Mouse (Mus musculus) hindbrain, postnatal 0 days (tissue): ENCODE measurements around the gene Trmt112. TPM values are rescaled to one million over a fixed set of nuclear protein-coding genes. Genes with fewer than 3 reads are reported as not detected.
A peak's percentile ranks its signal among the peaks of the same experiment; 100 is the strongest.

Experiments
- ATAC-seq: fragments of 200-750 bp; cut with Nextera tagmentation; 2 replicates; pipeline ENCODE4 v1.8.0; 2017; ENCODE audit warnings: mild to moderate bottlenecking, moderate TSS enrichment, moderate library complexity
- DNase-seq: peaks from one replicate; pipeline ENCODE4 v3.0.0-alpha.2; 2015; ENCODE audit warnings: low spot score
- H3K27ac ChIP-seq: fragments of 300-500 bp; sonication (generic); 2 replicates; pipeline ENCODE4 v1.5.1; 2014; ENCODE audit warnings: mild to moderate bottlenecking
- H3K27me3 ChIP-seq: fragments of 300-500 bp; sonication (generic); 2 replicates; pipeline ENCODE4 v1.6.1; 2014; ENCODE audit warnings: low read length, mixed read lengths; ENCODE audit not compliant: insufficient read depth
- H3K36me3 ChIP-seq: fragments of 300-500 bp; sonication (generic); 2 replicates; pipeline ENCODE4 v1.6.1; 2014; ENCODE audit warnings: low read length, mixed read lengths; ENCODE audit not compliant: insufficient read depth
- H3K4me1 ChIP-seq: fragments of 300-500 bp; sonication (generic); 2 replicates; pipeline ENCODE4 v1.6.1; 2014; ENCODE audit warnings: antibody characterized with exemption, low read length, mixed read lengths; ENCODE audit not compliant: insufficient read depth
- H3K4me2 ChIP-seq: fragments of 300-500 bp; sonication (generic); 2 replicates; pipeline ENCODE4 v1.6.1; 2014; ENCODE audit warnings: low read depth, mild to moderate bottlenecking, low read length, moderate library complexity, mixed read lengths
- H3K4me3 ChIP-seq: fragments of 300-500 bp; sonication (generic); 2 replicates; pipeline ENCODE4 v1.5.1; 2014; ENCODE audit warnings: low read length
- H3K9ac ChIP-seq: fragments of 300-500 bp; sonication (generic); replicated peaks from 2 replicates; pipeline ENCODE4 v1.6.1; 2014; ENCODE audit warnings: mild to moderate bottlenecking, low read length, moderate library complexity, mixed read lengths
- H3K9me3 ChIP-seq: fragments of 300-500 bp; sonication (generic); 2 replicates; pipeline ENCODE4 v1.6.1; 2016; ENCODE audit warnings: low read length, mixed read lengths
- CTCF ChIP-seq: IDR thresholded peaks from 2 replicates; pipeline ENCODE4 v1.5.1; 2016; ENCODE audit warnings: antibody characterized with exemption, control low read depth, low read depth
- WGBS: fragments of 180-500 bp; shearing (Covaris S2); extraction: QIAGEN DNeasy Blood & Tissue Kit; methylation state at CpG from one replicate; pipeline ENCODE4 v1.1.7; 2014; 5-methylcytosine and 5-hydroxymethylcytosine counted together
- polyA plus RNA-seq: library from polyadenylated mRNA; unstranded; fragments of >200 nt; fragmentation: Nextera tagmentation; extraction: Ambion mirVana; gene quantifications from 2 replicates; pipeline ENCODE4 v1.2.1, GENCODE M21; 2015
- total RNA-seq: library from RNA; depleted of rRNA; stranded (reverse); fragments of >200 nt; gene quantifications from 2 replicates; pipeline ENCODE4 v1.2.3, GENCODE M21; 2014

Trmt112 gene
- total and polyA plus RNA-seq, 2 experiments from 2014 or later = 61.7 to 111 TPM

- no peak for ATAC-seq
Measured at GRCm38 (mm10) chr19:6920741-6921636, 11.5 kb downstream of the Trmt112 start.

GRCm38 (mm10) chr19:6921647-6922567 is 12.4 kb downstream of the Trmt112 start, which contains the start of gene Esrra:
Esrra (minus strand) TSS chr19:6921813.
- H3K4me1 ChIP-seq = peaks cover 20% of the 10 kb centered on the region; the same call in 1 of the 2 replicates
- TF ChIP-seq CTCF = no peak
- peak within 1 kb of the TSS; percentile 96 for H3K4me2 ChIP-seq
- H3K27ac ChIP-seq = peak within 1 kb of the TSS; percentile 86
- DNase-seq (peak; percentile 100), ATAC-seq (peak; percentile 96)
- H3K27me3 ChIP-seq = peaks cover 33% of the 10 kb centered on the region
- under 1% methylated on average over 54 of the region's 66 CpGs for WGBS
- H3K36me3 ChIP-seq = no peaks in the 10 kb centered on the region
- H3K9ac ChIP-seq = peak within 1 kb of the TSS; percentile 90
- H3K4me3 ChIP-seq = peak within 1 kb of the TSS; percentile 84
- no peaks in the 10 kb centered on the region for H3K9me3 ChIP-seq

More at GRCm38 (mm10) chr19:6920741-6921636, 11.5 kb downstream of the Trmt112 start:
- H3K4me2 ChIP-seq = peak overlapping the region; percentile 96
- H3K27ac ChIP-seq = peak overlapping the region; percentile 86
- H3K27me3 ChIP-seq = peaks cover 23% of the 10 kb centered on the region
- TF ChIP-seq CTCF = peak; percentile 26; the same call in 1 of the 2 replicates
- peak overlapping the region; percentile 84 for H3K4me3 ChIP-seq
- peak; percentile 50 for DNase-seq
- 2% methylated on average over 26 of the region's 48 CpGs for WGBS
- peak overlapping the region; percentile 90 for H3K9ac ChIP-seq
- no peaks in the 10 kb centered on the region for H3K9me3 ChIP-seq
- no peaks in the 10 kb centered on the region for H3K36me3 ChIP-seq
- peaks cover 20% of the 10 kb centered on the region; the same call in 1 of the 2 replicates for H3K4me1 ChIP-seq

GRCm38 (mm10) chr19:6922901-6923735 is 13.6 kb downstream of the Trmt112 start:
- DNase-seq (no peak), ATAC-seq (no peak)
- H3K36me3 ChIP-seq = no peaks in the 10 kb centered on the region
- no peak for TF ChIP-seq CTCF
- no peak overlapping the region for H3K9ac ChIP-seq
- H3K4me2 ChIP-seq = peak overlapping the region; percentile 96
- H3K9me3 ChIP-seq = no peaks in the 10 kb centered on the region
- peaks cover 20% of the 10 kb centered on the region; the same call in 1 of the 2 replicates for H3K4me1 ChIP-seq
- WGBS = 64% methylated on average over 6 of the region's 6 CpGs
- 0 out of 2 replicates have a peak overlapping the region, but pooled peaks have one; percentile 62 for H3K27ac ChIP-seq
- H3K27me3 ChIP-seq = peaks cover 40% of the 10 kb centered on the region
- peak overlapping the region; percentile 84 for H3K4me3 ChIP-seq

- H3K4me1 ChIP-seq = peaks cover 18% of the 10 kb centered on the region; the same call in 1 of the 2 replicates
- DNase-seq = peak; percentile 84
- no peak for ATAC-seq
- H3K4me2 ChIP-seq = peak overlapping the region; percentile 28; the same call in 1 of the 2 replicates
- H3K9ac ChIP-seq = no peak overlapping the region
- H3K27me3 ChIP-seq = peaks cover 40% of the 10 kb centered on the region
- H3K9me3 ChIP-seq = no peaks in the 10 kb centered on the region
- no peaks in the 10 kb centered on the region for H3K36me3 ChIP-seq
- no peak overlapping the region for H3K27ac ChIP-seq
- peak overlapping the region; percentile 11; the same call in 1 of the 2 replicates for H3K4me3 ChIP-seq
- TF ChIP-seq CTCF = peak; percentile 75
- 4% methylated on average over 39 of the region's 39 CpGs for WGBS
Measured at GRCm38 (mm10) chr19:6924461-6925306, 15.2 kb downstream of the Trmt112 start.

GRCm38 (mm10) chr19:6925307-6925573 is 15.7 kb downstream of the Trmt112 start, which contains the start of gene Catsperz:
Catsperz (minus strand) TSS chr19:6925380.
- ATAC-seq = no peak
- peaks cover 40% of the 10 kb centered on the region for H3K27me3 ChIP-seq
- 3% methylated on average over 9 of the region's 9 CpGs for WGBS
- no peak for DNase-seq
- H3K4me3 ChIP-seq = peak within 1 kb of the TSS; percentile 11; the same call in 1 of the 2 replicates
- H3K9ac ChIP-seq = no peak within 1 kb of the TSS
- H3K4me1 ChIP-seq = peaks cover 13% of the 10 kb centered on the region; the same call in 1 of the 2 replicates
- TF ChIP-seq CTCF = no peak
- H3K9me3 ChIP-seq = no peaks in the 10 kb centered on the region
- no peaks in the 10 kb centered on the region for H3K36me3 ChIP-seq
- H3K4me2 ChIP-seq = peak within 1 kb of the TSS; percentile 28; the same call in 1 of the 2 replicates
- no peak within 1 kb of the TSS for H3K27ac ChIP-seq
